Mouse (Mus musculus): Measurements from ENCODE around the gene Klhl2. TPM values are rescaled to one million over a fixed set of nuclear protein-coding genes. Genes with fewer than 3 reads are reported as not detected.
A peak's percentile ranks its signal among the peaks of the same experiment; 100 is the strongest.

The Klhl2 gene
- polyA plus RNA-seq (2012; rRNA removed): 41.2 and 44.9 TPM in 2 replicates

GRCm38 (mm10) chr8:64849897-64850541 lies at the start of gene Klhl2:
TSS of gene Klhl2 (minus strand) at chr8:64850017.
- DNase-seq (ENCODE audit: low read depth): peak; percentile 91
- TF ChIP-seq POLR2A (IDR thresholded peaks at IDR 0.05; ENCODE audit: borderline replicate concordance, extremely low read depth, insufficient read depth, insufficient read length, poor library complexity, severe bottlenecking): peak; percentile 87; the same call in 1 of the 2 replicates
- TF ChIP-seq CTCF (IDR thresholded peaks at IDR 0.05; ENCODE audit: borderline replicate concordance, extremely low read depth, insufficient read depth, insufficient read length): no peak

GRCm38 (mm10) chr8:64898710-64899109 lies 48.9 kb upstream of the Klhl2 start:
- no peak for DNase-seq (ENCODE audit: low read depth)
- TF ChIP-seq POLR2A (IDR thresholded peaks at IDR 0.05; ENCODE audit: borderline replicate concordance, extremely low read depth, insufficient read depth, insufficient read length, poor library complexity, severe bottlenecking) (no peak), CTCF (IDR thresholded peaks at IDR 0.05; ENCODE audit: borderline replicate concordance, extremely low read depth, insufficient read depth, insufficient read length) (no peak)

- no peak for TF ChIP-seq CTCF (IDR thresholded peaks at IDR 0.05; ENCODE audit: borderline replicate concordance, extremely low read depth, insufficient read depth, insufficient read length)
- no peak for DNase-seq (ENCODE audit: low read depth)
Observed at GRCm38 (mm10) chr8:64896731-64897130, 46.9 kb upstream of the Klhl2 start.

- no peak for DNase-seq (ENCODE audit: low read depth)
- TF ChIP-seq POLR2A (IDR thresholded peaks at IDR 0.05; ENCODE audit: borderline replicate concordance, extremely low read depth, insufficient read depth, insufficient read length, poor library complexity, severe bottlenecking) (no peak), CTCF (IDR thresholded peaks at IDR 0.05; ENCODE audit: borderline replicate concordance, extremely low read depth, insufficient read depth, insufficient read length) (no peak)
Observed at GRCm38 (mm10) chr8:64880619-64881200, 30.9 kb upstream of the Klhl2 start.

GRCm38 (mm10) chr8:64877630-64878312 lies 28.0 kb upstream of the Klhl2 start:
- no peak for DNase-seq (ENCODE audit: low read depth)
- TF ChIP-seq CTCF (IDR thresholded peaks at IDR 0.05; ENCODE audit: borderline replicate concordance, extremely low read depth, insufficient read depth, insufficient read length): no peak
- TF ChIP-seq POLR2A (IDR thresholded peaks at IDR 0.05; ENCODE audit: borderline replicate concordance, extremely low read depth, insufficient read depth, insufficient read length, poor library complexity, severe bottlenecking): no peak

GRCm38 (mm10) chr8:64871469-64872165 lies 21.8 kb upstream of the Klhl2 start:
- no peak for TF ChIP-seq POLR2A (IDR thresholded peaks at IDR 0.05; ENCODE audit: borderline replicate concordance, extremely low read depth, insufficient read depth, insufficient read length, poor library complexity, severe bottlenecking)
- TF ChIP-seq CTCF (IDR thresholded peaks at IDR 0.05; ENCODE audit: borderline replicate concordance, extremely low read depth, insufficient read depth, insufficient read length): no peak
- no peak for DNase-seq (ENCODE audit: low read depth)

GRCm38 (mm10) chr8:64870218-64870617 lies 20.4 kb upstream of the Klhl2 start:
- DNase-seq (ENCODE audit: low read depth): no peak
- TF ChIP-seq POLR2A (IDR thresholded peaks at IDR 0.05; ENCODE audit: borderline replicate concordance, extremely low read depth, insufficient read depth, insufficient read length, poor library complexity, severe bottlenecking): no peak
- no peak for TF ChIP-seq CTCF (IDR thresholded peaks at IDR 0.05; ENCODE audit: borderline replicate concordance, extremely low read depth, insufficient read depth, insufficient read length)

- DNase-seq (ENCODE audit: low read depth): peak; percentile 67
- TF ChIP-seq CTCF (IDR thresholded peaks at IDR 0.05; ENCODE audit: borderline replicate concordance, extremely low read depth, insufficient read depth, insufficient read length) (no peak), POLR2A (IDR thresholded peaks at IDR 0.05; ENCODE audit: borderline replicate concordance, extremely low read depth, insufficient read depth, insufficient read length, poor library complexity, severe bottlenecking) (no peak; the same call in 1 of the 2 replicates)
Observed at GRCm38 (mm10) chr8:64849091-64849896, 523 bp downstream of the Klhl2 start.

GRCm38 (mm10) chr8:64848245-64848785 lies 1.5 kb downstream of the Klhl2 start:
- TF ChIP-seq POLR2A (IDR thresholded peaks at IDR 0.05; ENCODE audit: borderline replicate concordance, extremely low read depth, insufficient read depth, insufficient read length, poor library complexity, severe bottlenecking) (no peak), CTCF (IDR thresholded peaks at IDR 0.05; ENCODE audit: borderline replicate concordance, extremely low read depth, insufficient read depth, insufficient read length) (no peak)
- DNase-seq (ENCODE audit: low read depth): peak; percentile 43

GRCm38 (mm10) chr8:64847650-64848049 lies 2.2 kb downstream of the Klhl2 start:
- TF ChIP-seq POLR2A (IDR thresholded peaks at IDR 0.05; ENCODE audit: borderline replicate concordance, extremely low read depth, insufficient read depth, insufficient read length, poor library complexity, severe bottlenecking) (no peak), CTCF (IDR thresholded peaks at IDR 0.05; ENCODE audit: borderline replicate concordance, extremely low read depth, insufficient read depth, insufficient read length) (no peak)
- peak; percentile 27 for DNase-seq (ENCODE audit: low read depth)

Measured in brain, embryonic 14.5 days (tissue).